Mouse (Mus musculus): Measurements from ENCODE around the gene Utp4. TPM values are rescaled to one million over a fixed set of nuclear protein-coding genes. Genes with fewer than 3 reads are reported as not detected.
"Not testable (repeated sequence)": the region's sequence is repeated elsewhere in the genome, so short reads cannot be mapped to it uniquely, and the experiment has no call there.

Utp4 gene
- total and polyA plus RNA-seq, 2 experiments from 2014 or later = 25.5 to 29.5 TPM

DNA sequence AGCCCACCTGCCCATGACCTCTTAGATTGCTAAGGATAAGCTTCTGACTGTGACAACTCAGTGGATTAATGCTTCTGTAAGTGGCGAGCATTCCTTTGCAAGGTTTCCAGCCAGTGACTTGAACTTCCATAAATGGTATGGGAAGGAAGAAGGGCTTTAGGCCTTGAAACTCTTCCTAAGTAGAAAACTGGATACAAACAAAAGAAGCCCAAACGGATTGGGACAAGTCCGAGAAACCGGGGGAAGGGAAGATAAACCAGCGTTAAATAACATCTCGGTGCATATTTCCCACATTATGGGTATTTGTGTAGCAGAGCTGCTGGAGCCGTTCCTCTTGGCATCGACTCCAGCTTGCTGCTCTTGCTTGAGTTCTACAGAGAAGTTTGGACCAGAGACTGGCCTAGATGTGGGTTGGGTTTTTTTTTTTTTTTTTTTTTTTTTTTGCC lies 31.5 kb downstream of the Utp4 start:
- Histone ChIP-seq H3K4me1 (ENCODE audit: insufficient read depth, low read length) (no peaks in the 10 kb centered on the region), H3K4me3 (ENCODE audit: low read length) (no peak overlapping the region), H3K27me3 (ENCODE audit: insufficient read depth, low read length) (no peaks in the 10 kb centered on the region), H3K4me2 (ENCODE audit: low read depth, low read length) (no peak overlapping the region), H3K27ac (no peak overlapping the region), H3K36me3 (ENCODE audit: insufficient read depth, low read length) (peaks cover 17% of the 10 kb centered on the region; the same call in 1 of the 2 replicates), H3K9me3 (ENCODE audit: low read length) (no peaks in the 10 kb centered on the region), H3K9ac (replicated peaks; ENCODE audit: low read length) (no peak overlapping the region)
- ATAC-seq (no peak), DNase-seq (ENCODE audit: low spot score) (no peak)
- no peak for TF ChIP-seq CTCF (IDR thresholded peaks at IDR 0.05; ENCODE audit: low read depth)
- WGBS = 79% methylated on average over 8 of the region's 8 CpGs

DNA sequence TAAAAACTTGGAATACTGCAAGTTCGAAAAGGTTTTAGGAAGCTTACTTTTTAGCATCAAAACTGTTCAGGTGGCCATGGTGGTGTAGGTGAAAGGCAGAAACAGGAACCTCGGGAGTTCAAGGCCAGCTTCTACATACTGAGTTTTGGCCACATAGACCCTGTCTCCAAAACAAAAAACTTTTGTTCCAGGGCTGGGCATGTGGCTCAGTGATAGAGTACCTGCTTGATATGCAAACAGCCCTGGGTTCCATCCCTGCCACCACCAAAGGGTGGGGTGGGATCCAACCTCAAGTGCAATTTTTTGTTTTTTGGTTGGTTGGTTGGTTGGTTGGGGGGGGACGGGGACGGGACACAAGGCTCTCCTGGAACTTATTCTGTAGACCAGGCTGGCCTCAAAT lies 32.0 kb downstream of the Utp4 start:
- ATAC-seq = no peak
- WGBS = 94% methylated on average over 4 of the region's 4 CpGs
- no peak overlapping the region for H3K4me2 ChIP-seq (ENCODE audit: low read depth, low read length)
- H3K9me3 ChIP-seq (ENCODE audit: low read length) = no peaks in the 10 kb centered on the region
- no peak overlapping the region for H3K27ac ChIP-seq
- H3K27me3 ChIP-seq (ENCODE audit: insufficient read depth, low read length) = no peaks in the 10 kb centered on the region
- H3K4me1 ChIP-seq (ENCODE audit: insufficient read depth, low read length) = no peaks in the 10 kb centered on the region
- no peak for TF ChIP-seq CTCF (IDR thresholded peaks at IDR 0.05; ENCODE audit: low read depth)
- no peak for DNase-seq (ENCODE audit: low spot score)
- H3K4me3 ChIP-seq (ENCODE audit: low read length) = no peak overlapping the region
- no peak overlapping the region for H3K9ac ChIP-seq (replicated peaks; ENCODE audit: low read length)
- H3K36me3 ChIP-seq (ENCODE audit: insufficient read depth, low read length) = peaks cover 17% of the 10 kb centered on the region; the same call in 1 of the 2 replicates

DNA sequence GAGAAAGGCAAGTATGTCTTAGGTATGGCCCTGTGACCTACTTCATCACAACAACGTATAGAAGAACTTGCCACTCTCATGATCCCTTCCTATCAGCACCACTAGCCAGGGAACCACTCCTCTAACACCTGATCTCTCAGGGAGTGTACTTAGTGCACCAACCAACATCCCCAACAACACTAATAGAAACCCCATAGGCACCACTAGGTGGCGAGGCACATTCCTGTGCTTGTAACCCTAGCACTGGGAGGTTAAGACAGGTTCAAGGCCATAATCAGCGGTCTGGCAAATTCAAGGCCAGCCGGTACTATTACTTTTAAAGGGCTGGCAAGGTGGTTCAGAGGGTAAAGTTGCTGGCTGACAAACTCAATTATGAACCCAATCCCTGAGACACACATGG lies 33.8 kb downstream of the Utp4 start:
- DNase-seq (ENCODE audit: low spot score) = no peak
- H3K4me1 ChIP-seq (ENCODE audit: insufficient read depth, low read length) = 0 out of 2 replicates have a peak, but pooled peaks cover under 1% of the 10 kb centered on the region
- no peak for ATAC-seq
- H3K9me3 ChIP-seq (ENCODE audit: low read length) = no peaks in the 10 kb centered on the region
- H3K36me3 ChIP-seq (ENCODE audit: insufficient read depth, low read length) = peaks cover 14% of the 10 kb centered on the region; the same call in 1 of the 2 replicates
- peak; percentile 60 for TF ChIP-seq CTCF (IDR thresholded peaks at IDR 0.05; ENCODE audit: low read depth)
- no peak overlapping the region for H3K4me2 ChIP-seq (ENCODE audit: low read depth, low read length)
- H3K9ac ChIP-seq (replicated peaks; ENCODE audit: low read length) = no peak overlapping the region
- H3K27ac ChIP-seq = no peak overlapping the region
- WGBS = 56% methylated on average over 4 of the region's 4 CpGs
- no peak overlapping the region for H3K4me3 ChIP-seq (ENCODE audit: low read length)
- H3K27me3 ChIP-seq (ENCODE audit: insufficient read depth, low read length) = no peaks in the 10 kb centered on the region

DNA sequence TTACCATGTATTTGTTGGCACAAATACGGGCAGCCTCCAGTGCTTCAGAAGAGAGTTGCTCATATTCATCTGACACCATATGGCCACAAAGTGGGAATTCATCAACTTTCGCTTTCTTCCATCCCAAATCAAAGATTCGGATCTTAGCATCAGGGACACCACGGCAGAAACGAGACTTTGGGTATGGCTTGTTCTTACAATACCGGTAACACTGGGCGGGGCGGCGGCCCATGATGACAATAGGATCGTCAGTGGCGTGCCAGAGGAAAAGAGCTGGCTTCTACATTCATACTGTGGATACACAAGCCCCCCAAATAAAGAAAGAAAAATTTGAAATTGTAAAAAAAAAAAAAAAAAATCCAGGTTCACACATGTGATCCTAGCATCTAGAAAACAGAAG lies 34.7 kb downstream of the Utp4 start:
- H3K27ac ChIP-seq; H3K36me3 ChIP-seq (ENCODE audit: insufficient read depth, low read length); H3K4me2 ChIP-seq (ENCODE audit: low read depth, low read length); H3K9me3 ChIP-seq (ENCODE audit: low read length); DNase-seq (ENCODE audit: low spot score); H3K4me3 ChIP-seq (ENCODE audit: low read length); ATAC-seq; H3K4me1 ChIP-seq (ENCODE audit: insufficient read depth, low read length); H3K27me3 ChIP-seq (ENCODE audit: insufficient read depth, low read length); H3K9ac ChIP-seq (replicated peaks; ENCODE audit: low read length): not testable (repeated sequence)
- WGBS = 88% methylated on average over 10 of the region's 11 CpGs

DNA sequence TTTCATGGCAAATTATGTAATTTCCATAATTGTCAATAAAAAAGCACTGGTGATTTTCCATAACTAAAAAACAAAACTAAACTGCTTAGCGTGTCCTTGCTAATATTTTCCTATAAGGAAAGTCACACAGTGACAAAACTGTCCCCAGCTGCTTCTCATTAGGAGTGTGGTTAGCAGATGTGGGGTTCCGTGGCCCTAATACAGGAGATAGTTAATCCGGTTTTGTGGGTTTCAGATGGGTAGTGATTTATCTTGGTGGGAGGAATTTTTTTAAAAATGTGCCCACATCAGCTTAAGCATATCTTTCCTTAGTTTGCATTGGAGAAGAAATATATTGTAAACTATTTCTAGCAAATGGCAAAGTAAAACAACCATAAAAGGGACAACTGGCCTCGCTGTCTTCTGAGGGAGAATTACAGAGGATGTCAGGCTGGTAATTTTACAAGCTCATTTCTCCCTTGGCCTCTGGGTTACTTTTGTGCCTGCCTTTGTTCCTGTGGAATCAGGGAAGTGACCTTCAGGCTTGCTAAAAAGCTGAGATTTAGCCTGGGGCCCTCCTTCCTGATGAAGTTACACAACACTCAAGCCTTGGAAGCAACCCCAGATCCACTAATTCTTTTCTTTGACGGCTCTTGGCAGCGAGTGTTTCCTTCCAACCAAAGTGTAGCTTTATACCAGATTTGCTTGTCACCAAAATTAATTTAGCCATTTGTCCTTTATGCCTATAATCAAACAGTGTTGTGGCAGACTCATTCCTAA lies 35.9 kb downstream of the Utp4 start:
- no peaks in the 10 kb centered on the region for H3K36me3 ChIP-seq (ENCODE audit: insufficient read depth, low read length)
- WGBS = 62% methylated on average over 6 of the region's 6 CpGs
- ATAC-seq (no peak), DNase-seq (ENCODE audit: low spot score) (peak; percentile 22)
- no peak overlapping the region for H3K27ac ChIP-seq
- H3K4me3 ChIP-seq (ENCODE audit: low read length) = no peak overlapping the region
- H3K9ac ChIP-seq (replicated peaks; ENCODE audit: low read length) = no peak overlapping the region
- no peaks in the 10 kb centered on the region for H3K27me3 ChIP-seq (ENCODE audit: insufficient read depth, low read length)
- no peak overlapping the region for H3K4me2 ChIP-seq (ENCODE audit: low read depth, low read length)
- H3K9me3 ChIP-seq (ENCODE audit: low read length) = no peaks in the 10 kb centered on the region
- no peak for TF ChIP-seq CTCF (IDR thresholded peaks at IDR 0.05; ENCODE audit: low read depth)
- H3K4me1 ChIP-seq (ENCODE audit: insufficient read depth, low read length) = 0 out of 2 replicates have a peak, but pooled peaks cover 3% of the 10 kb centered on the region

DNA sequence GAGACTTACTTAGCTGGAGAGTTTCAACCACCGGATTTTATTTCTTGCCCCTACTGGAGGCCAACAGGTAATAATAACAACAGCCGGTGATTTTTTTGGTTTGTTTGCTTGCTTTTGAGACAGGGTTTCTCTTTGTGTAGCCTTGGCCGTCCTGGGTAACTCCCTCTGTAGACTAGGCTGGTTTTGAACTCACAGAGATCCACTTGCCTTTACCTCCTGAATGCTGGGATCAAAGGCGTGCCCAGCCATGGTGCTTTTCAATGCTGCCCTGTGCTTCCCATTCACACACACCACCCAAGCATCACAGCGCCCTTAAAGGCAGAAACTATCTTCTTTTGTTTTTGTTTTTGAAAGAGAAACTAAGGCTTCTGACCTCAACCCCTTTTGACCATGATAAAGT lies 36.5 kb downstream of the Utp4 start:
- no peak overlapping the region for H3K9ac ChIP-seq (replicated peaks; ENCODE audit: low read length)
- 79% methylated on average over 5 of the region's 5 CpGs for WGBS
- no peak for DNase-seq (ENCODE audit: low spot score)
- no peaks in the 10 kb centered on the region for H3K9me3 ChIP-seq (ENCODE audit: low read length)
- ATAC-seq = no peak
- H3K27ac ChIP-seq = no peak overlapping the region; the same call in 1 of the 2 replicates
- no peak overlapping the region for H3K4me2 ChIP-seq (ENCODE audit: low read depth, low read length)
- no peaks in the 10 kb centered on the region for H3K36me3 ChIP-seq (ENCODE audit: insufficient read depth, low read length)
- 0 out of 2 replicates have a peak, but pooled peaks cover 3% of the 10 kb centered on the region for H3K4me1 ChIP-seq (ENCODE audit: insufficient read depth, low read length)
- no peak for TF ChIP-seq CTCF (IDR thresholded peaks at IDR 0.05; ENCODE audit: low read depth)
- H3K27me3 ChIP-seq (ENCODE audit: insufficient read depth, low read length) = no peaks in the 10 kb centered on the region
- H3K4me3 ChIP-seq (ENCODE audit: low read length) = no peak overlapping the region

All from hindbrain, postnatal 0 days (tissue).